Mouse (Mus musculus) hindbrain, embryonic 10.5 days (tissue): ENCODE data around the gene Rxra. TPM values are rescaled to one million over a fixed set of nuclear protein-coding genes. Genes with fewer than 3 reads are reported as not detected.

Experiments used
- DNase-seq: peaks from one replicate; pipeline ENCODE4 v3.0.0-alpha.2; 2017; ENCODE audit warnings: low spot score
- H3K27ac ChIP-seq: fragments of 300-500 bp; sonication (generic); 2 replicates; pipeline ENCODE4 v1.5.1; 2016; ENCODE audit warnings: mild to moderate bottlenecking, moderate library complexity
- H3K27me3 ChIP-seq: fragments of 300-500 bp; sonication (generic); 2 replicates; pipeline ENCODE4 v1.6.1; 2016; ENCODE audit warnings: mild to moderate bottlenecking; ENCODE audit not compliant: poor library complexity, insufficient read depth, severe bottlenecking
- H3K36me3 ChIP-seq: fragments of 300-500 bp; sonication (generic); 2 replicates; pipeline ENCODE4 v1.6.1; 2016; ENCODE audit warnings: mild to moderate bottlenecking, moderate library complexity
- H3K4me1 ChIP-seq: fragments of 300-500 bp; sonication (generic); replicated peaks from 2 replicates; pipeline ENCODE4 v1.6.1; 2016; ENCODE audit warnings: mild to moderate bottlenecking
- H3K4me3 ChIP-seq: fragments of 300-500 bp; sonication (generic); 2 replicates; pipeline ENCODE4 v1.5.1; 2016; ENCODE audit warnings: mild to moderate bottlenecking, moderate library complexity
- H3K9me3 ChIP-seq: fragments of 300-500 bp; sonication (generic); 2 replicates; pipeline ENCODE4 v1.6.1; 2016; ENCODE audit warnings: mild to moderate bottlenecking, moderate library complexity
- WGBS: fragments of 180-500 bp; shearing (Covaris S2); methylation state at CpG from one replicate; pipeline ENCODE4 v1.1.7; 2016; 5-methylcytosine and 5-hydroxymethylcytosine counted together
- polyA plus RNA-seq: library from polyadenylated mRNA; unstranded; fragments of >200 nt; fragmentation: Nextera tagmentation; extraction: Ambion mirVana; gene quantifications from 2 replicates; pipeline ENCODE4 v1.2.1, GENCODE M21; 2016

Gene Rxra
- polyA plus RNA-seq, 1 experiment from 2014 or later, result 10.3 TPM

GRCm38 (mm10) chr2:27764256-27764936 is 88.2 kb downstream of the Rxra start:
- no peaks in the 10 kb centered on the region for H3K27me3 ChIP-seq
- peak overlapping the region; percentile 72 for H3K27ac ChIP-seq
- H3K4me3 ChIP-seq, result no peak overlapping the region
- DNase-seq, result peak; percentile 69
- H3K4me1 ChIP-seq, result peaks cover 51% of the 10 kb centered on the region
- WGBS, result 16% methylated on average over 6 of the region's 6 CpGs
- no peaks in the 10 kb centered on the region for H3K9me3 ChIP-seq
- peaks cover 27% of the 10 kb centered on the region for H3K36me3 ChIP-seq

- Histone ChIP-seq H3K27ac (peak overlapping the region; percentile 72), H3K4me1 (peaks cover 52% of the 10 kb centered on the region)
- 30% methylated on average over 3 of the region's 3 CpGs for WGBS
Measured at GRCm38 (mm10) chr2:27764937-27765319, 88.7 kb downstream of the Rxra start.

GRCm38 (mm10) chr2:27767773-27768172 is 91.5 kb downstream of the Rxra start:
- WGBS, result 64% methylated on average over 7 of the region's 7 CpGs

More at GRCm38 (mm10) chr2:27764937-27765319, 88.7 kb downstream of the Rxra start:
- H3K27me3 ChIP-seq, result no peaks in the 10 kb centered on the region
- H3K9me3 ChIP-seq, result no peaks in the 10 kb centered on the region
- DNase-seq, result peak; percentile 88
- H3K4me3 ChIP-seq, result no peak overlapping the region
- peaks cover 21% of the 10 kb centered on the region for H3K36me3 ChIP-seq

GRCm38 (mm10) chr2:27769701-27770100 is 93.5 kb downstream of the Rxra start:
- Histone ChIP-seq H3K27ac (no peak overlapping the region), H3K9me3 (no peaks in the 10 kb centered on the region), H3K36me3 (no peaks in the 10 kb centered on the region), H3K4me3 (no peak overlapping the region), H3K4me1 (peaks cover 60% of the 10 kb centered on the region), H3K27me3 (no peaks in the 10 kb centered on the region)
- 31% methylated on average over 5 of the region's 5 CpGs for WGBS
- peak; percentile 18 for DNase-seq

More at GRCm38 (mm10) chr2:27767773-27768172, 91.5 kb downstream of the Rxra start:
- H3K27ac ChIP-seq, result no peak overlapping the region
- peaks cover 60% of the 10 kb centered on the region for H3K4me1 ChIP-seq
- DNase-seq, result no peak
- H3K27me3 ChIP-seq, result no peaks in the 10 kb centered on the region
- H3K4me3 ChIP-seq, result no peak overlapping the region
- H3K9me3 ChIP-seq, result no peaks in the 10 kb centered on the region
- no peaks in the 10 kb centered on the region for H3K36me3 ChIP-seq

- no peak overlapping the region for H3K4me3 ChIP-seq
- peak overlapping the region; percentile 16; the same call in 1 of the 2 replicates for H3K27ac ChIP-seq
- peaks cover 58% of the 10 kb centered on the region for H3K4me1 ChIP-seq
- WGBS, result 7% methylated on average over 4 of the region's 4 CpGs
- H3K27me3 ChIP-seq, result no peaks in the 10 kb centered on the region
- H3K36me3 ChIP-seq, result no peaks in the 10 kb centered on the region
- no peaks in the 10 kb centered on the region for H3K9me3 ChIP-seq
- peak; percentile 68 for DNase-seq
Measured at GRCm38 (mm10) chr2:27770205-27770604, 94.0 kb downstream of the Rxra start.

GRCm38 (mm10) chr2:27771936-27772335 is 95.7 kb downstream of the Rxra start:
- H3K4me3 ChIP-seq, result no peak overlapping the region
- H3K36me3 ChIP-seq, result no peaks in the 10 kb centered on the region
- H3K27me3 ChIP-seq, result no peaks in the 10 kb centered on the region
- no peak overlapping the region for H3K27ac ChIP-seq
- WGBS, result 29% methylated on average over 7 of the region's 7 CpGs
- peak; percentile 86 for DNase-seq
- no peaks in the 10 kb centered on the region for H3K9me3 ChIP-seq
- H3K4me1 ChIP-seq, result peaks cover 56% of the 10 kb centered on the region

- WGBS, result 61% methylated on average over 7 of the region's 7 CpGs
- no peaks in the 10 kb centered on the region for H3K9me3 ChIP-seq
- peaks cover 53% of the 10 kb centered on the region for H3K4me1 ChIP-seq
- DNase-seq, result peak; percentile 33
- H3K27ac ChIP-seq, result no peak overlapping the region
- no peak overlapping the region for H3K4me3 ChIP-seq
- no peaks in the 10 kb centered on the region for H3K27me3 ChIP-seq
- no peaks in the 10 kb centered on the region for H3K36me3 ChIP-seq
Measured at GRCm38 (mm10) chr2:27772841-27773388, 96.7 kb downstream of the Rxra start.

- WGBS, result 74% methylated on average over 24 of the region's 24 CpGs
- H3K4me3 ChIP-seq, result no peak overlapping the region
- H3K4me1 ChIP-seq, result peaks cover 54% of the 10 kb centered on the region
Measured at GRCm38 (mm10) chr2:27773980-27774730, 97.9 kb downstream of the Rxra start.

GRCm38 (mm10) chr2:27775006-27775405 is 98.8 kb downstream of the Rxra start:
- Histone ChIP-seq H3K27ac (peak overlapping the region; percentile 69; the same call in 1 of the 2 replicates), H3K4me3 (no peak overlapping the region), H3K36me3 (no peaks in the 10 kb centered on the region), H3K4me1 (peaks cover 46% of the 10 kb centered on the region), H3K9me3 (no peaks in the 10 kb centered on the region), H3K27me3 (no peaks in the 10 kb centered on the region)
- WGBS, result 92% methylated on average over 10 of the region's 10 CpGs
- DNase-seq, result no peak

More at GRCm38 (mm10) chr2:27773980-27774730, 97.9 kb downstream of the Rxra start:
- no peaks in the 10 kb centered on the region for H3K9me3 ChIP-seq
- no peaks in the 10 kb centered on the region for H3K27me3 ChIP-seq
- no peaks in the 10 kb centered on the region for H3K36me3 ChIP-seq
- peak; percentile 49 for DNase-seq
- H3K27ac ChIP-seq, result peak overlapping the region; percentile 69

- H3K27ac ChIP-seq, result peak overlapping the region; percentile 69; the same call in 1 of the 2 replicates
Measured at GRCm38 (mm10) chr2:27775625-27776024, 99.4 kb downstream of the Rxra start.

GRCm38 (mm10) chr2:27777756-27778155 is 101.5 kb downstream of the Rxra start:
- DNase-seq, result no peak
- Histone ChIP-seq H3K4me3 (no peak overlapping the region), H3K36me3 (no peaks in the 10 kb centered on the region), H3K4me1 (peaks cover 33% of the 10 kb centered on the region), H3K27me3 (no peaks in the 10 kb centered on the region), H3K9me3 (no peaks in the 10 kb centered on the region), H3K27ac (no peak overlapping the region)
- 82% methylated on average over 2 of the region's 2 CpGs for WGBS

More at GRCm38 (mm10) chr2:27775625-27776024, 99.4 kb downstream of the Rxra start:
- no peaks in the 10 kb centered on the region for H3K9me3 ChIP-seq
- 57% methylated on average over 5 of the region's 5 CpGs for WGBS
- no peaks in the 10 kb centered on the region for H3K27me3 ChIP-seq
- DNase-seq, result peak; percentile 13
- H3K36me3 ChIP-seq, result no peaks in the 10 kb centered on the region
- no peak overlapping the region for H3K4me3 ChIP-seq
- H3K4me1 ChIP-seq, result peaks cover 42% of the 10 kb centered on the region

GRCm38 (mm10) chr2:27778289-27778688 is 102.0 kb downstream of the Rxra start:
- DNase-seq, result no peak
- 80% methylated on average over 6 of the region's 6 CpGs for WGBS
- H3K4me3 ChIP-seq, result no peak overlapping the region
- no peaks in the 10 kb centered on the region for H3K27me3 ChIP-seq
- peaks cover 28% of the 10 kb centered on the region for H3K4me1 ChIP-seq
- H3K36me3 ChIP-seq, result no peaks in the 10 kb centered on the region
- H3K27ac ChIP-seq, result no peak overlapping the region
- no peaks in the 10 kb centered on the region for H3K9me3 ChIP-seq
